Mouse (Mus musculus) frontal cortex, postnatal 10 days (tissue): ENCODE data around the gene Mybphl.

Source experiments
- DNase-seq, 2 experiments: peaks; one replicate each; pipeline ENCODE4 v3.0.0; 2022; ENCODE audit warnings: low spot score in 2 of 2, mixed read lengths in 1 of 2

The Mybphl gene

GRCm38 (mm10) chr3:108372274-108372673, 7.6 kb downstream of the Mybphl start:
- DNase-seq = no peak

DNA sequence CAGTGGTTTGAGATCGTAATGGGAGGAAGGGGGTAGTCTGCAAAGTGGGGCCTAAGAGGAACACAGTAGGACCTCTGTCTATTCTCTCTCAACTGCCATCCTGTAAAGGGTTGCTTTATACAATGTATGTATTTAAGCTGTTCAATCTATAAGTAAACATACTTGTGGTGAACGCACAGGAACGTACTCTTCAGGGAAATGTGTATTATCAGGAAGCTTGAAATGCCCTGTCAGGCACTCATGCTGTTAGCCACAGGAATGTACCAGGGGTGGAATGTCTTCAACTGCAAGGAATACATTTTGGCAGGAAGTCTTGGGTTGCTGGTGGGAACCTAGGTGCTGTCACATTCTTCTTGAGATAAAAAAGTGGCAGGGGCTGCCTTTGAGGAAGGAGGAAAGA, 8.0 kb downstream of the Mybphl start:
- no peak for DNase-seq

DNA sequence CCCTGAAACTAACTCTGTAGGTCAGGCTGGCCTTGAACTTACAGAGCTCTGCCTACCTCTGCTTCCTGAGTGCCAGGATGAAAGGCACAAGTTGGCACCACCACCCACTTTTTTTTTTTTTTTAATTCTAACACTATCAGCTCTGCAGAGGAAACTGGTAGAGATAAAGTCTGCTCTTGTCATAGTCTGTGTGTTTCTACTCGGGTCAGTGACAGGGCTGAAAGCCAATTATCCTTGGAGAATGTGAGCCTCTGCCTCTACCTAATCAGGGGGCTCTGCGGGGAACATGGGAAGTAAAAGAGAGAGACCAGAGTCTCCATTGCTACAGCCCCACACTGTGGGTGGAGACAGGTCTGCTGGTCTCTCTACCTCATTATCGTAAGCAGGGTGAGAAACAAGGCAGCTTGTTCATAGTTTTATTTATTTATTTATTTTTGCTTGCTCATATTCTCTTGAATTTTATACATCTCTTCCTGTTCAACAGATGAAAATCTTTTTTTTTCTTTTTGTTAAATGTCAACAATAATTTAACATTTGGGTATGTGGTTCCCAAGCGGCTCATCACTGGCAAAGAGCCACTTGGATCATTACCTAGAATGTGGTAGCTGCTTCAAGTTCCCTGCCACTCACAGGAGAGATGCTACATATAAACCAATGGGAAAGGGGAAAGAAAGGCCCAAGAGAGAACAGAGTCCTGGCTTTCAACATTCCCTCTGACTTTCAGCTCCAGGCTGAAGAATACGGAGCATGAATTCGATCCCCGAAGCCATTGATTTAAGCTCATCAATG, 14.4 kb downstream of the Mybphl start:
- no peak for DNase-seq

GRCm38 (mm10) chr3:108380695-108381094, 16.0 kb downstream of the Mybphl start:
- DNase-seq = no peak

DNA sequence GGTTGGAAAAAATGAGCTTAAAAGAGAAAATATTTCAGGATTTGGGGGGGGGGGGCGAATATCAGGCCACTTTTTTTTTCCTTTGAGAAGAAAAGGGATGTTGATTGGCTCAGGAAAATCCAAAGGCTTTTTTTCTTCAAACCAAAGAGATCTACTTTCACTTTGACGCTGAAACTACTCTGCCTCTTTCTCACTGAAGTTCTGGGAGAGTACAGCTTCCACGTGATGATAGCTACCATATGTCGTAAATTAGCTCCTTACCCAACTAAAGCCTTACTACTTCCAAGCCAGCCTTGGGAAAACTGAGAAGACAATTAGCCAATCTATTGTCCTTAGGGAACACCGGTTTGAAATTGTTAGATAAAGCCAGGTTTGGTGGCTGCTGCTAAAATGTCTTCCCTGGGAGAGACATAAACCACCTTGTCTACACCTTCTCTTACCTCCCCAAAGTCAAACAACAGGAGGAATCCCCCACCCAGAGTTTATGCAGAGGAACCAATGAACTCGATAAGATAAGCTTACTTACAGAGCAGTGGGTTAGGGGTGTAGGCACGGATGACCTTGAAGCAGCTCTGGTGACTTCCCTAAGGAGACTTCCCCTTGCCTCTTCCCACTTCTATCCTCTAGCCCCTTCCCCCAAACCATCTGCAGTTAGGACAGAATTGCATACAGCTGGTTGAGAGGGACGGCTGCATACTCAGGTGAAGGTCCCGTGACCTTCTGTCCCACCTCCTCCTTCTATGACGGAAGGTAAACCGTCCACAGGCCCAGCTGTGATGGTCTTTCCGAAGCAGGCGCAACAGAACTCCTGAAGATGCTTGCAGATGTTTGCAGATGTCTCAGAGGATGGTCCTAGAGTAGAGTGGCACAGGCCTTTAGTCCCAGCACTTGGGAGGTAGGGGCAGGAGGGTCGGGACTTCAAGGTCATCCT, 17.5 kb downstream of the Mybphl start:
- no peak for DNase-seq

GRCm38 (mm10) chr3:108383485-108384354, 19.0 kb downstream of the Mybphl start, which contains the start of gene Psrc1:
Gene Psrc1, plus strand, starts transcription at chr3:108383839.
- DNase-seq = peak; percentile 72 to 86

DNA sequence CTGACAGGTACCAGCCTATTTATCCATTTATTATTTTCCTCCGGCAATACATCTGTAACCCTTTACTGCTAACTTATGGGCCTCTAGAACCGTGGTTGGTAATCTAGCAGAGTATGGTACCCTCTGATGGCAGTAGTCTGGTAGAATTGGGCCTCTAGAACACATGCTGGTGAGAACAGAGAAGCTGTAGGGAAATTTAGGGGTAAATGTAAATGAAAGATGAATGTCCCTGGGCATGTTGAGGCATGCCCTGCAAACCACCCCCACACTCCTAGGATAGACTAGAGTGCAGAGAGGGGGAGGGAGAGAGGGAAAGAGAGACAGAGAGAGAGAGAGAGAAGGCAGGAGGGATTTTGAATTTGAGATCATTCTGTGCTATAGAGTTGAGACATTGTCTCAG, 19.7 kb downstream of the Mybphl start:
- DNase-seq = no peak

GRCm38 (mm10) chr3:108386186-108386585, 21.5 kb downstream of the Mybphl start:
- peak in 1 of 2 experiments; percentile 44 for DNase-seq

GRCm38 (mm10) chr3:108389111-108389545, 24.4 kb downstream of the Mybphl start:
- peak; percentile 89 to 92 for DNase-seq

DNA sequence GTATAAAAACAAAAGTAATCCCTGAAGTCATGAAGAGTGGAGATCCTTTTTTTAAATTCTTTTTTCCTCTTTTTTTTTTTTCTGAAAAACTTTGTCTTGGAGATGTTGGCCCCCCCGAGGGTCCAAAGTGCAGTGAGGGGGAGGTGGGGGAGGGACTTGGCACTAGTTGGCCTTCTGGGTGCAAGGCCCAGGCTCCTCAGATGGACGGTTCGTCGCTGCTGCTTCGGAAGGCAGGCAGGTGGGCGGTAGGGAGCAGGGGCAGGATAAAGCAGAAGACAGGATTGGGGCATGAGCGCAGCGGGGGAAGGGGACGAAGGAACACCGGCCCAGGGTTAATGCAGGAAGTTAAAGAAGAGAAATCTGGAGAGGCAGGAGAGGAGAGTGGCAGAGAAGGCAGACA, 27.6 kb downstream of the Mybphl start:
- DNase-seq = no peak

- no peak for DNase-seq
These were observed 28.1 kb downstream of the Mybphl start for GRCm38 (mm10) chr3:108392793-108393192.

DNA sequence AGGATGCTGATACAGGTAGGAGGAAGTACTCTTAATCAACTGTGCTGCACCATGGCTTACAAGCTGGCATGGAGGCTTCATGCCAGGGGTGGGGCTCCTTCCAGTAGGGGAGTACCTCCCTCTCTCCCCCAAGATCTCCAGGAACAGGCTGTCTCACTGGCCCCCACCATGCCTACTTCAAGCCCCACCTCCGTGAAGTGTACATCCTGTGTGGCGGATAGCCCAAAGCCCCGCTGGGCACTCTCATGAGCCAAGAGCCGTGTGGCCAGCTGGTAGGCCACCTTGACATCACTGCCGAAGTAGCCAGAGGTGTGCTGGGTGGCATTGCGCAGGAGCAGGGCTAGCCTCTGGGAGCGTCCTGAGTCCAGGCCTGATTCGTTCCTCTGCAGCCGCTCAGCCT, 33.6 kb downstream of the Mybphl start:
- no peak for DNase-seq

DNA sequence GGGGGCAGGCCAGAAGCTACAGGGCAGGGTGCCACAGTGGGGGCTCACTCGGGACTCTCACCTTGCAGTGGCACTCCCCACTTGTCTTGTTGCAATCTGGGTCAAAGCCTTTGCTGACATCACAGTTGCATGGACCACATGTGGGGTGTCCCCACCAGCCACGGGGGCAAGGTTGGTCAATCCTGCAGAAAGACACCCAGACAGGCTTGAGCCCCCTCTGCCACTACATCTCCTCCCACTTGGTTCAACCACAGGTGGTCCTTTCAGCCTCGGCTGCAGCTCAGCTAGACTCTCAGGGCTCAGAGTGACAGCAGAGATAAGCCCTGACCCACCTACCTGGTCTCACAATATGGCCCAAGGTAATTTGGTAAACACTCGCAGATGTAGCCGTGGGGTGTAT, 35.7 kb downstream of the Mybphl start:
- no peak for DNase-seq

- peak; percentile 82 to 87 for DNase-seq
These were observed 37.2 kb downstream of the Mybphl start for GRCm38 (mm10) chr3:108401692-108402527.

DNA sequence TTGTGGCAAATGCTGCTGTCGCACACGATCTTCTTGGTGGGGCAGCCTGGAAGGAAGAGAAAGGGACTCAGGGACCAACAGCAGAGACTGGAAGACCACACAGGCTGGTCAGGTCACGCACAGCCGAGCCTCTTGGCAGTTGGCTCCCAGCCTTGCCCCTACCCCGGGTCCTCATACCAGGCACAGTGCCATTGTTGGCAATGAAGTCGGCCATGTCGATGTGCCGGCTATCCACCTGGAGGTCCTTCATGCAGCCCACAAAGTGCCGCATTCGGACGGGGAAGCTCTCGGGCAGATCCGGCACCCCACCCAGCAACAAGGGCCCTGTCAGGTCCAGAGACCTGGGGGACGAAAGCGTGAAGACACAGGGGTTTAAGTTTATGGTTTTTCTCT, 37.8 kb downstream of the Mybphl start:
- DNase-seq = no peak

- DNase-seq = no peak
These were observed 41.0 kb downstream of the Mybphl start for GRCm38 (mm10) chr3:108405536-108406305.

- no peak for DNase-seq
These were observed 41.7 kb downstream of the Mybphl start for GRCm38 (mm10) chr3:108406306-108406885.

GRCm38 (mm10) chr3:108408517-108409008, 43.9 kb downstream of the Mybphl start:
- no peak for DNase-seq

- DNase-seq = no peak
These were observed 45.1 kb downstream of the Mybphl start for GRCm38 (mm10) chr3:108409656-108410358.
